Mouse (Mus musculus) spleen, adult 2 months (tissue): ENCODE results near the gene 4930558K02Rik. TPM values are rescaled to one million over a fixed set of nuclear protein-coding genes. Genes with fewer than 3 reads are reported as not detected.

Experiments
- DNase-seq, 2 experiments: peaks; one replicate each; pipeline versions ENCODE4 v3.0.0 to v3.0.0-alpha.2; 2012 to 2021; ENCODE audit warnings: low spot score in 2 of 2, low read depth in 1 of 2
- H3K27ac ChIP-seq: fragments of 200-500 bp; 2 replicates; pipeline ENCODE4 v1.5.1; 2012; ENCODE audit warnings: low read length, inconsistent platforms; ENCODE audit not compliant: insufficient read depth
- H3K27me3 ChIP-seq: fragments of 200-500 bp; 2 replicates; pipeline ENCODE4 v1.6.1; 2012; ENCODE audit warnings: mild to moderate bottlenecking, moderate library complexity, low read length, inconsistent platforms; ENCODE audit not compliant: control insufficient read depth, insufficient read depth
- H3K36me3 ChIP-seq: fragments of 200-500 bp; 2 replicates; pipeline ENCODE4 v1.6.1; 2012; ENCODE audit warnings: mild to moderate bottlenecking, low read length, inconsistent platforms; ENCODE audit not compliant: control insufficient read depth, insufficient read depth
- H3K4me1 ChIP-seq: fragments of 200-500 bp; 2 replicates; pipeline ENCODE4 v1.6.1; 2011; ENCODE audit warnings: inconsistent platforms; ENCODE audit not compliant: control insufficient read depth, insufficient read depth, insufficient read length
- H3K4me3 ChIP-seq: fragments of 200-500 bp; 2 replicates; pipeline ENCODE4 v1.5.1; 2011; ENCODE audit warnings: mild to moderate bottlenecking, inconsistent platforms; ENCODE audit not compliant: insufficient read depth, insufficient read length; ENCODE audit errors: extremely low read depth
- CTCF ChIP-seq: fragments of 200-500 bp; IDR thresholded peaks from 2 replicates; pipeline ENCODE4 v1.5.1; 2011; ENCODE audit warnings: mild to moderate bottlenecking, inconsistent platforms; ENCODE audit not compliant: insufficient read depth, insufficient read length, insufficient replicate concordance; ENCODE audit errors: extremely low read depth
- POLR2A ChIP-seq: fragments of 200-500 bp; IDR thresholded peaks from 2 replicates; pipeline ENCODE4 v1.6.1; 2011; ENCODE audit warnings: low read depth, low read length, inconsistent platforms
- WGBS: fragments of 180-500 bp; shearing (Covaris S2); methylation state at CpG from one replicate; pipeline ENCODE4 v1.1.7; 2018; 5-methylcytosine and 5-hydroxymethylcytosine counted together
- polyA plus RNA-seq: library from polyadenylated mRNA; depleted of rRNA; stranded (reverse); fragments of >200 nt; gene quantifications from 2 replicates; pipeline ENCODE4 v1.2.3, GENCODE M21; 2012

4930558K02Rik gene
- polyA plus RNA-seq, 1 experiment, result not detected

GRCm38 (mm10) chr1:161924321-161924720 is 55.1 kb downstream of the 4930558K02Rik start:
- DNase-seq, result no peak
- Histone ChIP-seq H3K27me3 (no peaks in the 10 kb centered on the region), H3K4me1 (peaks cover 19% of the 10 kb centered on the region), H3K4me3 (no peak overlapping the region), H3K36me3 (no peaks in the 10 kb centered on the region), H3K27ac (no peak overlapping the region)
- 94% methylated on average over 3 of the region's 3 CpGs for WGBS
- no peak for TF ChIP-seq CTCF
- no peak for TF ChIP-seq POLR2A

GRCm38 (mm10) chr1:161921928-161922327 is 57.5 kb downstream of the 4930558K02Rik start:
- TF ChIP-seq POLR2A (no peak), CTCF (no peak)
- 49% methylated on average over 6 of the region's 6 CpGs for WGBS

GRCm38 (mm10) chr1:161920475-161921454 is 58.7 kb downstream of the 4930558K02Rik start:
- peaks cover 28% of the 10 kb centered on the region for H3K4me1 ChIP-seq
- no peak for DNase-seq
- no peak overlapping the region for H3K4me3 ChIP-seq
- no peaks in the 10 kb centered on the region for H3K27me3 ChIP-seq
- no peaks in the 10 kb centered on the region for H3K36me3 ChIP-seq
- no peak for TF ChIP-seq POLR2A
- no peak for TF ChIP-seq CTCF
- 94% methylated on average over 9 of the region's 9 CpGs for WGBS
- no peak overlapping the region for H3K27ac ChIP-seq

More at GRCm38 (mm10) chr1:161921928-161922327, 57.5 kb downstream of the 4930558K02Rik start:
- DNase-seq, result peak in 1 of 2 experiments; percentile 49
- Histone ChIP-seq H3K4me3 (no peak overlapping the region), H3K27ac (peak overlapping the region; percentile 10; the same call in 1 of the 2 replicates), H3K4me1 (peaks cover 28% of the 10 kb centered on the region), H3K27me3 (no peaks in the 10 kb centered on the region), H3K36me3 (no peaks in the 10 kb centered on the region)

DNA sequence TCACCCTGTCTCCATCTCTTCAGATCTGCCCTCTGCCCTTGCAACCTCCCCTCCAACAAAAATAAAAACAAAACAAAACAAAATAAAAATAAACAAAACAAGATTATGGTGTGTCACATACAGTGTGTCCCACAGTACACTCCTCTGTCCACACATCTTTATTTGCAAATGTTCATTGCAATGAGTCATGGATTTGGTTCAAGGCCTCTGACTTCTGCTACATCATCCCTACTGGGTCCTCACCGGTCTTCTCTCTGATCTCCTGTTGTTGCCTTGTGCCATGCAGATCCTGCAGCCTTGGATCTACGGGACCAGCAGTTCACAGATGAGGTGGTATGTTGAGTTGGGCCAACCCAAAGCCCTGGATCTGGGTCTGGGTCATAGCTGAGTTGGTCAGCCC is 59.8 kb downstream of the 4930558K02Rik start:
- no peak for TF ChIP-seq CTCF
- no peak for TF ChIP-seq POLR2A
- Histone ChIP-seq H3K4me3 (no peak overlapping the region), H3K36me3 (no peaks in the 10 kb centered on the region), H3K27me3 (no peaks in the 10 kb centered on the region), H3K27ac (no peak overlapping the region), H3K4me1 (peaks cover 28% of the 10 kb centered on the region)
- DNase-seq, result no peak
- 90% methylated on average over 2 of the region's 2 CpGs for WGBS

GRCm38 (mm10) chr1:161918682-161919372 is 60.6 kb downstream of the 4930558K02Rik start:
- H3K4me1 ChIP-seq, result peaks cover 28% of the 10 kb centered on the region
- H3K4me3 ChIP-seq, result no peak overlapping the region
- peak overlapping the region; percentile 33; the same call in 1 of the 2 replicates for H3K27ac ChIP-seq
- H3K27me3 ChIP-seq, result no peaks in the 10 kb centered on the region
- no peaks in the 10 kb centered on the region for H3K36me3 ChIP-seq
- TF ChIP-seq CTCF (no peak), POLR2A (no peak)
- no peak for DNase-seq
- 48% methylated on average over 7 of the region's 7 CpGs for WGBS

- 80% methylated on average over 3 of the region's 3 CpGs for WGBS
- H3K4me3 ChIP-seq, result no peak overlapping the region
- H3K27ac ChIP-seq, result no peak overlapping the region
- no peak for DNase-seq
- no peaks in the 10 kb centered on the region for H3K36me3 ChIP-seq
- no peak for TF ChIP-seq CTCF
- TF ChIP-seq POLR2A, result no peak
- H3K27me3 ChIP-seq, result no peaks in the 10 kb centered on the region
- peaks cover 31% of the 10 kb centered on the region for H3K4me1 ChIP-seq
These were observed 61.4 kb downstream of the 4930558K02Rik start for GRCm38 (mm10) chr1:161917940-161918484.
